Mouse (Mus musculus): ENCODE results near the gene P2rx1. TPM values are rescaled to one million over a fixed set of nuclear protein-coding genes. Genes with fewer than 3 reads are reported as not detected.

Gene P2rx1
- polyA plus RNA-seq (2011; ENCODE audit: insufficient read length, low read depth, missing spikeins): not detected in 2 replicates

GRCm38 (mm10) chr11:72998771-72999170 lies at the start of gene P2rx1:
Gene P2rx1 (plus strand): TSS chr11:72999103.
- H3K4me3 ChIP-seq (ENCODE audit: insufficient read depth, low read length): no peak within 1 kb of the TSS
- H3K4me1 ChIP-seq (ENCODE audit: control insufficient read depth, insufficient read depth, low read length): no peaks in the 10 kb centered on the region
- TF ChIP-seq CTCF (IDR thresholded peaks at IDR 0.05; ENCODE audit: borderline replicate concordance, insufficient read depth, low read length): no peak
- no peak for TF ChIP-seq POLR2A (IDR thresholded peaks at IDR 0.05; ENCODE audit: low read depth, low read length)
- H3K27ac ChIP-seq (ENCODE audit: insufficient read depth, low read length): no peak within 1 kb of the TSS

- no peak for TF ChIP-seq POLR2A (IDR thresholded peaks at IDR 0.05; ENCODE audit: low read depth, low read length)
- no peak for TF ChIP-seq CTCF (IDR thresholded peaks at IDR 0.05; ENCODE audit: borderline replicate concordance, insufficient read depth, low read length)
- Histone ChIP-seq H3K27ac (ENCODE audit: insufficient read depth, low read length) (no peak overlapping the region), H3K4me3 (ENCODE audit: insufficient read depth, low read length) (no peak overlapping the region), H3K4me1 (ENCODE audit: control insufficient read depth, insufficient read depth, low read length) (no peaks in the 10 kb centered on the region)
Observed at GRCm38 (mm10) chr11:72951137-72952000, 47.5 kb upstream of the P2rx1 start.

GRCm38 (mm10) chr11:72952226-72952625 lies 46.7 kb upstream of the P2rx1 start:
- TF ChIP-seq CTCF (IDR thresholded peaks at IDR 0.05; ENCODE audit: borderline replicate concordance, insufficient read depth, low read length) (no peak), POLR2A (IDR thresholded peaks at IDR 0.05; ENCODE audit: low read depth, low read length) (no peak)
- Histone ChIP-seq H3K4me1 (ENCODE audit: control insufficient read depth, insufficient read depth, low read length) (no peaks in the 10 kb centered on the region), H3K27ac (ENCODE audit: insufficient read depth, low read length) (no peak overlapping the region), H3K4me3 (ENCODE audit: insufficient read depth, low read length) (no peak overlapping the region)

GRCm38 (mm10) chr11:72952697-72953096 lies 46.2 kb upstream of the P2rx1 start:
- TF ChIP-seq CTCF (IDR thresholded peaks at IDR 0.05; ENCODE audit: borderline replicate concordance, insufficient read depth, low read length) (no peak), POLR2A (IDR thresholded peaks at IDR 0.05; ENCODE audit: low read depth, low read length) (no peak)
- H3K4me3 ChIP-seq (ENCODE audit: insufficient read depth, low read length): no peak overlapping the region
- H3K4me1 ChIP-seq (ENCODE audit: control insufficient read depth, insufficient read depth, low read length): no peaks in the 10 kb centered on the region
- H3K27ac ChIP-seq (ENCODE audit: insufficient read depth, low read length): no peak overlapping the region

GRCm38 (mm10) chr11:72953116-72953439 lies 45.8 kb upstream of the P2rx1 start:
- no peaks in the 10 kb centered on the region for H3K4me1 ChIP-seq (ENCODE audit: control insufficient read depth, insufficient read depth, low read length)
- H3K27ac ChIP-seq (ENCODE audit: insufficient read depth, low read length): no peak overlapping the region
- no peak for TF ChIP-seq POLR2A (IDR thresholded peaks at IDR 0.05; ENCODE audit: low read depth, low read length)
- TF ChIP-seq CTCF (IDR thresholded peaks at IDR 0.05; ENCODE audit: borderline replicate concordance, insufficient read depth, low read length): no peak
- H3K4me3 ChIP-seq (ENCODE audit: insufficient read depth, low read length): no peak overlapping the region

- TF ChIP-seq CTCF (IDR thresholded peaks at IDR 0.05; ENCODE audit: borderline replicate concordance, insufficient read depth, low read length) (no peak), POLR2A (IDR thresholded peaks at IDR 0.05; ENCODE audit: low read depth, low read length) (no peak)
- Histone ChIP-seq H3K4me1 (ENCODE audit: control insufficient read depth, insufficient read depth, low read length) (no peaks in the 10 kb centered on the region), H3K27ac (ENCODE audit: insufficient read depth, low read length) (no peak overlapping the region)
Observed at GRCm38 (mm10) chr11:72953440-72954151, 45.3 kb upstream of the P2rx1 start.

GRCm38 (mm10) chr11:72954216-72954615 lies 44.7 kb upstream of the P2rx1 start:
- TF ChIP-seq CTCF (IDR thresholded peaks at IDR 0.05; ENCODE audit: borderline replicate concordance, insufficient read depth, low read length): no peak
- no peak for TF ChIP-seq POLR2A (IDR thresholded peaks at IDR 0.05; ENCODE audit: low read depth, low read length)
- Histone ChIP-seq H3K4me3 (ENCODE audit: insufficient read depth, low read length) (no peak overlapping the region), H3K4me1 (ENCODE audit: control insufficient read depth, insufficient read depth, low read length) (no peaks in the 10 kb centered on the region), H3K27ac (ENCODE audit: insufficient read depth, low read length) (no peak overlapping the region)

More at GRCm38 (mm10) chr11:72953440-72954151, 45.3 kb upstream of the P2rx1 start:
- H3K4me3 ChIP-seq (ENCODE audit: insufficient read depth, low read length): no peak overlapping the region

- Histone ChIP-seq H3K4me3 (ENCODE audit: insufficient read depth, low read length) (no peak overlapping the region), H3K4me1 (ENCODE audit: control insufficient read depth, insufficient read depth, low read length) (no peaks in the 10 kb centered on the region), H3K27ac (ENCODE audit: insufficient read depth, low read length) (no peak overlapping the region)
- TF ChIP-seq CTCF (IDR thresholded peaks at IDR 0.05; ENCODE audit: borderline replicate concordance, insufficient read depth, low read length) (no peak), POLR2A (IDR thresholded peaks at IDR 0.05; ENCODE audit: low read depth, low read length) (no peak)
Observed at GRCm38 (mm10) chr11:72955339-72955974, 43.4 kb upstream of the P2rx1 start.

- Histone ChIP-seq H3K4me1 (ENCODE audit: control insufficient read depth, insufficient read depth, low read length) (no peaks in the 10 kb centered on the region), H3K27ac (ENCODE audit: insufficient read depth, low read length) (no peak overlapping the region), H3K4me3 (ENCODE audit: insufficient read depth, low read length) (no peak overlapping the region)
- no peak for TF ChIP-seq POLR2A (IDR thresholded peaks at IDR 0.05; ENCODE audit: low read depth, low read length)
- TF ChIP-seq CTCF (IDR thresholded peaks at IDR 0.05; ENCODE audit: borderline replicate concordance, insufficient read depth, low read length): no peak
Observed at GRCm38 (mm10) chr11:72957318-72957717, 41.6 kb upstream of the P2rx1 start.
